Mouse (Mus musculus) embryonic facial prominence, embryonic 11.5 days (tissue): ENCODE measurements around the gene Slc38a9. TPM values are rescaled to one million over a fixed set of nuclear protein-coding genes. Genes with fewer than 3 reads are reported as not detected.

Experiments used
- ATAC-seq: fragments of 200-750 bp; cut with Nextera tagmentation; replicated peaks from 2 replicates; pipeline ENCODE4 v1.8.0; 2017; ENCODE audit warnings: low read depth; ENCODE audit not compliant: insufficient number of reproducible peaks, low FRiP score, low TSS enrichment
- DNase-seq: peaks from one replicate; pipeline ENCODE4 v3.0.0-alpha.2; 2015; ENCODE audit warnings: low spot score
- H3K27ac ChIP-seq: fragments of 300-500 bp; sonication (generic); replicated peaks from 2 replicates; pipeline ENCODE4 v1.5.1; 2014; ENCODE audit warnings: mild to moderate bottlenecking, low read depth, low read length, control low read depth
- H3K27me3 ChIP-seq: fragments of 300-500 bp; sonication (generic); 2 replicates; pipeline ENCODE4 v1.6.1; 2014; ENCODE audit warnings: mild to moderate bottlenecking, low read length, moderate library complexity, mixed read lengths; ENCODE audit not compliant: control insufficient read depth, insufficient read depth
- H3K36me3 ChIP-seq: fragments of 300-500 bp; sonication (generic); replicated peaks from 2 replicates; pipeline ENCODE4 v1.6.1; 2014; ENCODE audit warnings: low read depth, mild to moderate bottlenecking, low read length, moderate library complexity, mixed read lengths; ENCODE audit not compliant: control insufficient read depth, insufficient read depth
- H3K4me1 ChIP-seq: fragments of 300-500 bp; sonication (generic); 2 replicates; pipeline ENCODE4 v1.6.1; 2014; ENCODE audit warnings: low read length, mixed read lengths; ENCODE audit not compliant: control insufficient read depth, insufficient read depth
- H3K4me2 ChIP-seq: fragments of 300-500 bp; sonication (generic); 2 replicates; pipeline ENCODE4 v1.6.1; 2014; ENCODE audit warnings: low read depth, mild to moderate bottlenecking, control low read depth, low read length, moderate library complexity
- H3K4me3 ChIP-seq: fragments of 300-500 bp; sonication (generic); 2 replicates; pipeline ENCODE4 v1.5.1; 2014; ENCODE audit warnings: low read depth, low read length, control low read depth
- H3K9ac ChIP-seq: fragments of 300-500 bp; sonication (generic); replicated peaks from 2 replicates; pipeline ENCODE4 v1.6.1; 2014; ENCODE audit warnings: mild to moderate bottlenecking, control low read depth, low read length
- H3K9me3 ChIP-seq: fragments of 300-500 bp; sonication (generic); replicated peaks from 2 replicates; pipeline ENCODE4 v1.6.1; 2016; ENCODE audit warnings: mild to moderate bottlenecking, low read length, inconsistent platforms, mixed read lengths; ENCODE audit not compliant: control insufficient read depth
- WGBS: fragments of 180-500 bp; shearing (Covaris S2); extraction: QIAGEN DNeasy Blood & Tissue Kit; methylation state at CpG from one replicate; pipeline ENCODE4 v1.1.7; 2014; 5-methylcytosine and 5-hydroxymethylcytosine counted together
- polyA plus RNA-seq: library from polyadenylated mRNA; unstranded; fragments of >200 nt; fragmentation: Nextera tagmentation; extraction: Ambion mirVana; gene quantifications from 2 replicates; pipeline ENCODE4 v1.2.1, GENCODE M21; 2014

The Slc38a9 gene
- polyA plus RNA-seq, 1 experiment from 2014 or later = 10.8 TPM

- Histone ChIP-seq H3K4me1 (no peaks in the 10 kb centered on the region), H3K27ac (no peak overlapping the region), H3K9me3 (no peaks in the 10 kb centered on the region), H3K36me3 (no peaks in the 10 kb centered on the region), H3K4me2 (no peak overlapping the region), H3K4me3 (no peak overlapping the region), H3K27me3 (no peaks in the 10 kb centered on the region), H3K9ac (no peak overlapping the region)
- DNase-seq (no peak), ATAC-seq (no peak)
- WGBS = 60% methylated on average over 7 of the region's 7 CpGs
Measured at GRCm38 (mm10) chr13:112785305-112785704, 124.8 kb downstream of the Slc38a9 start.

GRCm38 (mm10) chr13:112786142-112786541, 125.6 kb downstream of the Slc38a9 start:
- Histone ChIP-seq H3K4me2 (no peak overlapping the region), H3K9ac (no peak overlapping the region), H3K27ac (no peak overlapping the region), H3K4me3 (no peak overlapping the region), H3K9me3 (no peaks in the 10 kb centered on the region), H3K27me3 (no peaks in the 10 kb centered on the region), H3K36me3 (no peaks in the 10 kb centered on the region), H3K4me1 (no peaks in the 10 kb centered on the region)
- ATAC-seq (no peak), DNase-seq (no peak)
- WGBS = 69% methylated on average over 3 of the region's 3 CpGs

DNA sequence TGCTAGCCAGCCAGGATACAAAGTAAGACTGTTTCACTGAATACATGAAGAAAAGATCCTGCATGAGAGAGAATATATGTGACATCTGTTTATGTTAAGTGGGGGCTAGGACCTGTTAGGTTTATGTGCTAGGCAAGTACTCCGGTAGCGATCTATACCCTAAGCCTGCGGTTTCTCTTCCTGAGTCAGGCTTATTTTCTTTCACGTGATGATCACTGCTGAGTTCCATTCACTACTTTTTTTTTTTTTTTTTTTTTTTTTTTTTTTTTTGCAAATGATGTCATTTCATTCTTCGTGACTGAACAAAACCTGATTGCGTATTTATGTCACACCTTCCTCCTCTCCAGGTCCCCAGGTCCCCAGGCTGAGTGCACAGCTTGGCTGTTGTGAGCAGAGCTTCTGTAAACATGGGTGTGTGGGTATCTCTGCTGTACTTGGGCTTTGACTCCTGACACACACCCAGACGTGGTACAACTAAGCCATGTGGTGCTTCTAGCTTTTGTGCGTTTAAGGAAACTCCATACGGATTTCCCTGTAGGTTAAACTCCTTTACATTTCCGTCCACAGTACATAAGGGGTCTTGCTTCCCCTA, 126.5 kb downstream of the Slc38a9 start:
- Histone ChIP-seq H3K27me3 (no peaks in the 10 kb centered on the region), H3K27ac (no peak overlapping the region), H3K9ac (no peak overlapping the region), H3K4me1 (no peaks in the 10 kb centered on the region), H3K36me3 (no peaks in the 10 kb centered on the region), H3K4me3 (no peak overlapping the region), H3K4me2 (no peak overlapping the region), H3K9me3 (no peaks in the 10 kb centered on the region)
- DNase-seq = no peak
- no peak for ATAC-seq
- 86% methylated on average over 10 of the region's 10 CpGs for WGBS

Other genes with a start within 250 kb of the Slc38a9 start
- 25.8 and 33.0 TPM in 2 replicates for gene Il6st, start 196.7 kb upstream of the Slc38a9 start, polyA plus RNA-seq
- gene Il31ra, start 66.4 kb upstream of the Slc38a9 start, polyA plus RNA-seq = not detected in 2 replicates
- gene Ddx4, start 8.3 kb upstream of the Slc38a9 start, polyA plus RNA-seq = 0.81 and 1.1 TPM in 2 replicates
- gene Plpp1, start 140.0 kb downstream of the Slc38a9 start, polyA plus RNA-seq = 25.0 and 26.9 TPM in 2 replicates